Mouse (Mus musculus) induced T-regulatory cell, adult 2 months (primary cell): Measurements from ENCODE around the gene Frmd8.

Source experiments
- DNase-seq: peaks from one replicate; pipeline ENCODE4 v3.0.0-alpha.2; 2012; ENCODE audit warnings: low read depth

The Frmd8 gene

GRCm38 (mm10) chr19:5838136-5838891 is 36.8 kb downstream of the Frmd8 start:
- no peak for DNase-seq

GRCm38 (mm10) chr19:5837606-5838005 is 37.5 kb downstream of the Frmd8 start:
- DNase-seq: no peak

GRCm38 (mm10) chr19:5836941-5837572 is 38.0 kb downstream of the Frmd8 start:
- no peak for DNase-seq

GRCm38 (mm10) chr19:5835922-5836430 is 39.1 kb downstream of the Frmd8 start:
- DNase-seq: no peak

- no peak for DNase-seq
Measured at GRCm38 (mm10) chr19:5835054-5835921, 39.8 kb downstream of the Frmd8 start.

GRCm38 (mm10) chr19:5834260-5834925 is 40.7 kb downstream of the Frmd8 start:
- no peak for DNase-seq

GRCm38 (mm10) chr19:5833287-5834100 is 41.6 kb downstream of the Frmd8 start:
- DNase-seq: peak; percentile 48

- DNase-seq: no peak
Measured at GRCm38 (mm10) chr19:5832326-5832725, 42.7 kb downstream of the Frmd8 start.

GRCm38 (mm10) chr19:5831958-5832320 is 43.1 kb downstream of the Frmd8 start:
- DNase-seq: no peak

- no peak for DNase-seq
Measured at GRCm38 (mm10) chr19:5831224-5831957, 43.7 kb downstream of the Frmd8 start.

GRCm38 (mm10) chr19:5830776-5831175 is 44.3 kb downstream of the Frmd8 start:
- DNase-seq: no peak

GRCm38 (mm10) chr19:5829958-5830615 is 45.0 kb downstream of the Frmd8 start:
- DNase-seq: no peak

- DNase-seq: no peak
Measured at GRCm38 (mm10) chr19:5828905-5829304, 46.2 kb downstream of the Frmd8 start.

- DNase-seq: no peak
Measured at GRCm38 (mm10) chr19:5828155-5828554, 46.9 kb downstream of the Frmd8 start.

GRCm38 (mm10) chr19:5827456-5828154 is 47.5 kb downstream of the Frmd8 start:
- DNase-seq: no peak

- no peak for DNase-seq
Measured at GRCm38 (mm10) chr19:5827044-5827443, 48.0 kb downstream of the Frmd8 start.

GRCm38 (mm10) chr19:5826731-5827002 is 48.4 kb downstream of the Frmd8 start:
- DNase-seq: no peak

- DNase-seq: no peak
Measured at GRCm38 (mm10) chr19:5825901-5826730, 49.0 kb downstream of the Frmd8 start.
